Mouse (Mus musculus) hindbrain, embryonic 15.5 days (tissue): Measurements from ENCODE around the gene Dnajb14. TPM values are rescaled to one million over a fixed set of nuclear protein-coding genes. Genes with fewer than 3 reads are reported as not detected.
"Not testable (repeated sequence)": the region's sequence is repeated elsewhere in the genome, so short reads cannot be mapped to it uniquely, and the experiment has no call there.

Source experiments
- ATAC-seq: fragments of 200-750 bp; cut with Nextera tagmentation; 2 replicates; pipeline ENCODE4 v1.8.0; 2017; ENCODE audit warnings: low read depth, moderate number of reproducible peaks, moderate TSS enrichment; ENCODE audit not compliant: low FRiP score
- H3K27ac ChIP-seq: fragments of 300-500 bp; sonication (generic); replicated peaks from 2 replicates; pipeline ENCODE4 v1.5.1; 2015; ENCODE audit warnings: mild to moderate bottlenecking, inconsistent platforms
- H3K27me3 ChIP-seq: fragments of 300-500 bp; sonication (generic); 2 replicates; pipeline ENCODE4 v1.6.1; 2015; ENCODE audit warnings: control low read depth, inconsistent platforms
- H3K36me3 ChIP-seq: fragments of 300-500 bp; sonication (generic); 2 replicates; pipeline ENCODE4 v1.6.1; 2015; ENCODE audit warnings: control low read depth, inconsistent platforms
- H3K4me1 ChIP-seq: fragments of 300-500 bp; sonication (generic); replicated peaks from 2 replicates; pipeline ENCODE4 v1.6.1; 2015; ENCODE audit warnings: control low read depth, inconsistent platforms
- H3K4me2 ChIP-seq: fragments of 300-500 bp; sonication (generic); 2 replicates; pipeline ENCODE4 v1.6.1; 2015; ENCODE audit warnings: moderate library complexity, mild to moderate bottlenecking, inconsistent platforms
- H3K4me3 ChIP-seq: fragments of 300-500 bp; sonication (generic); 2 replicates; pipeline ENCODE4 v1.5.1; 2015; ENCODE audit warnings: mild to moderate bottlenecking, inconsistent platforms
- H3K9ac ChIP-seq: fragments of 300-500 bp; sonication (generic); 2 replicates; pipeline ENCODE4 v1.6.1; 2015; ENCODE audit warnings: inconsistent platforms
- H3K9me3 ChIP-seq: fragments of 300-500 bp; sonication (generic); 2 replicates; pipeline ENCODE4 v1.6.1; 2016; ENCODE audit warnings: control low read depth, inconsistent platforms
- WGBS: fragments of 180-500 bp; shearing (Covaris S2); methylation state at CpG from one replicate; pipeline ENCODE4 v1.1.7; 2015; 5-methylcytosine and 5-hydroxymethylcytosine counted together
- polyA plus RNA-seq: library from polyadenylated mRNA; unstranded; fragments of >200 nt; fragmentation: Nextera tagmentation; extraction: Ambion mirVana; gene quantifications from 2 replicates; pipeline ENCODE4 v1.2.1, GENCODE M21; 2015

Gene Dnajb14
- polyA plus RNA-seq, 1 experiment from 2014 or later, result 16.7 TPM

GRCm38 (mm10) chr3:137947525-137947924 is 80.0 kb downstream of the Dnajb14 start:
- Histone ChIP-seq H3K27ac (no peak overlapping the region), H3K4me1 (peaks cover 9% of the 10 kb centered on the region), H3K4me2 (no peak overlapping the region), H3K27me3 (no peaks in the 10 kb centered on the region), H3K4me3 (no peak overlapping the region), H3K9me3 (no peaks in the 10 kb centered on the region), H3K9ac (no peak overlapping the region), H3K36me3 (no peaks in the 10 kb centered on the region)
- 85% methylated on average over 4 of the region's 4 CpGs for WGBS
- no peak for ATAC-seq

DNA sequence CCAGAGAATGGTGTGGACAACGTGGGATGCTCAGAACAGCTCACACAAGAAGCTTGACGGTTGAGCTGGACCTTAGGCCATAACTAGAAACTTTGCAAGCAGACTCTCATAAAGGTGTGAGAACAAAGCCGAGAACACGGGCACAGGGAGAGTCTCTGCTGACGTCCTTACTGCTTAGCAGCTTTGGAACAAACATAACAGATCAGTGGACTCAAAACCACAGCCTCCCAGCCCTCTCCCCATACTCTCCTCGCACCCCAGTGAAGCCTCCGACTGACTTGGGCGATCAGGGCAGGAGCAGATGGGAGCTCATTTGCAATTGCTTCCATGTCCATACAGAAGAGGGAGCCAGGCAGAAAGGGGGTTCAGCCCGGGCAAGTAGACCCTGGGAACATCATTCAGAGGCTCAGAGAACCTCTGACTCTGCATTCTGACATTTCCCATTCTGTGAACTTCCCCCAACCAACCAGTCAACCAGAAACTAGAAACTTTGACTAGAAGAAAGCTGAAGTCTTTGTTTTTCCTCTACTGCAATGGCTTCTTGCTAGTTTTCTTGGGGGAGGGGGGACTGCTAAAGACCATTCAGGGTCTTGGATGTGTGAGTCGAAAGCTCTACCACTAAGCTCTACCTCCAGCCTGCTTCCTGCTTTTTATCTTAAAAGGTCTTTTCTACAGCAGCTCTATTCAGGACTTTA is 82.9 kb downstream of the Dnajb14 start:
- no peaks in the 10 kb centered on the region for H3K27me3 ChIP-seq
- H3K4me1 ChIP-seq, result peaks cover 19% of the 10 kb centered on the region
- H3K36me3 ChIP-seq, result no peaks in the 10 kb centered on the region
- no peak overlapping the region for H3K4me2 ChIP-seq
- ATAC-seq, result no peak
- H3K9me3 ChIP-seq, result no peaks in the 10 kb centered on the region
- H3K4me3 ChIP-seq, result no peak overlapping the region
- H3K27ac ChIP-seq, result no peak overlapping the region
- no peak overlapping the region for H3K9ac ChIP-seq
- 85% methylated on average over 10 of the region's 10 CpGs for WGBS

DNA sequence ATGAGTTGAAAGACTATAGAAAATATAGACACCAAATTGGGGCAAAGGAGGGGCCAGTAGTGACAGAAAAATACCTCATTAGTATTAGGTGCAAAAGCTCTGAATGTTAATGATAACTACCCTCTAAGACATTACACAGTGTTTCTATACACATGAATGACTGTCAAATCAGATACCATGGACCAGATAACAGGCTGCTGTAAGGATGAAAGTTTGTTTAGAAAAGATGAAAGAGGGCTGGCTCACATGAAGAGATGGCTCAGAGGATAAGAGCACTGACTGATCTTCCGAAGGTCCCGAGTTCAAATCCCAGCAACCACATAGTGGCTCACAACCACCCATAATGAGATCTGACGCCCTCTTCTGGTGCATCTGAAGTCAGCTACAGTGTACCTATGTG is 83.8 kb downstream of the Dnajb14 start:
- not testable (repeated sequence) for H3K4me2 ChIP-seq, H3K36me3 ChIP-seq, H3K9me3 ChIP-seq, H3K4me3 ChIP-seq, H3K27ac ChIP-seq, H3K27me3 ChIP-seq, H3K9ac ChIP-seq, ATAC-seq
- WGBS, result 93% methylated on average over 3 of the region's 3 CpGs
- H3K4me1 ChIP-seq, result peaks cover 19% of the 10 kb centered on the region

- no peak overlapping the region for H3K9ac ChIP-seq
- peak overlapping the region; percentile 67; the same call in 1 of the 2 replicates for H3K27ac ChIP-seq
- WGBS, result 34% methylated on average over 7 of the region's 7 CpGs
- ATAC-seq, result 0 out of 2 replicates have a peak, but pooled peaks have one; percentile 20
- H3K36me3 ChIP-seq, result no peaks in the 10 kb centered on the region
- peaks cover 19% of the 10 kb centered on the region for H3K4me1 ChIP-seq
- H3K9me3 ChIP-seq, result no peaks in the 10 kb centered on the region
- no peaks in the 10 kb centered on the region for H3K27me3 ChIP-seq
- H3K4me2 ChIP-seq, result no peak overlapping the region
- H3K4me3 ChIP-seq, result no peak overlapping the region
Observed at GRCm38 (mm10) chr3:137951819-137952218, 84.3 kb downstream of the Dnajb14 start.

- no peaks in the 10 kb centered on the region for H3K9me3 ChIP-seq
Observed at GRCm38 (mm10) chr3:137952225-137952913, 84.9 kb downstream of the Dnajb14 start.

GRCm38 (mm10) chr3:137952914-137953880 is 85.7 kb downstream of the Dnajb14 start:
- H3K9ac ChIP-seq, result no peak overlapping the region
- 63% methylated on average over 14 of the region's 14 CpGs for WGBS

More at GRCm38 (mm10) chr3:137952225-137952913, 84.9 kb downstream of the Dnajb14 start:
- no peaks in the 10 kb centered on the region for H3K27me3 ChIP-seq
- H3K4me2 ChIP-seq, result peak overlapping the region; percentile 30; the same call in 1 of the 2 replicates
- H3K4me3 ChIP-seq, result no peak overlapping the region
- ATAC-seq, result peak; percentile 69
- peak overlapping the region; percentile 67 for H3K27ac ChIP-seq
- 71% methylated on average over 4 of the region's 4 CpGs for WGBS
- peaks cover 19% of the 10 kb centered on the region for H3K4me1 ChIP-seq
- no peak overlapping the region for H3K9ac ChIP-seq
- no peaks in the 10 kb centered on the region for H3K36me3 ChIP-seq

GRCm38 (mm10) chr3:137954256-137954916 is 86.9 kb downstream of the Dnajb14 start:
- WGBS, result 63% methylated on average over 23 of the region's 23 CpGs

More at GRCm38 (mm10) chr3:137952914-137953880, 85.7 kb downstream of the Dnajb14 start:
- no peak overlapping the region for H3K4me3 ChIP-seq
- ATAC-seq, result peak; percentile 94
- H3K27me3 ChIP-seq, result no peaks in the 10 kb centered on the region
- H3K4me2 ChIP-seq, result peak overlapping the region; percentile 30; the same call in 1 of the 2 replicates
- no peaks in the 10 kb centered on the region for H3K9me3 ChIP-seq
- no peaks in the 10 kb centered on the region for H3K36me3 ChIP-seq
- peaks cover 19% of the 10 kb centered on the region for H3K4me1 ChIP-seq
- H3K27ac ChIP-seq, result peak overlapping the region; percentile 67

GRCm38 (mm10) chr3:137955560-137956081 is 88.1 kb downstream of the Dnajb14 start:
- no peaks in the 10 kb centered on the region for H3K9me3 ChIP-seq
- peak overlapping the region; percentile 41 for H3K4me2 ChIP-seq
- no peak overlapping the region for H3K9ac ChIP-seq
- H3K27me3 ChIP-seq, result no peaks in the 10 kb centered on the region
- no peak overlapping the region for H3K27ac ChIP-seq
- H3K4me1 ChIP-seq, result peaks cover 19% of the 10 kb centered on the region
- H3K36me3 ChIP-seq, result no peaks in the 10 kb centered on the region
- H3K4me3 ChIP-seq, result 0 out of 2 replicates have a peak overlapping the region, but pooled peaks have one; percentile 2
- 27% methylated on average over 16 of the region's 16 CpGs for WGBS
- no peak for ATAC-seq

More at GRCm38 (mm10) chr3:137954256-137954916, 86.9 kb downstream of the Dnajb14 start:
- no peak for ATAC-seq
- Histone ChIP-seq H3K9me3 (no peaks in the 10 kb centered on the region), H3K36me3 (no peaks in the 10 kb centered on the region), H3K4me3 (no peak overlapping the region), H3K27me3 (no peaks in the 10 kb centered on the region), H3K4me2 (no peak overlapping the region), H3K9ac (no peak overlapping the region), H3K4me1 (peaks cover 19% of the 10 kb centered on the region), H3K27ac (no peak overlapping the region)

GRCm38 (mm10) chr3:137957864-137958263 is 90.4 kb downstream of the Dnajb14 start:
- Histone ChIP-seq H3K27ac (no peak overlapping the region), H3K36me3 (no peaks in the 10 kb centered on the region), H3K9me3 (no peaks in the 10 kb centered on the region), H3K9ac (no peak overlapping the region), H3K27me3 (no peaks in the 10 kb centered on the region), H3K4me2 (no peak overlapping the region), H3K4me1 (peaks cover 7% of the 10 kb centered on the region; the same call in 1 of the 2 replicates), H3K4me3 (no peak overlapping the region)
- no peak for ATAC-seq
- 94% methylated on average over 9 of the region's 9 CpGs for WGBS

GRCm38 (mm10) chr3:137958352-137958751 is 90.9 kb downstream of the Dnajb14 start:
- H3K36me3 ChIP-seq, result no peaks in the 10 kb centered on the region
- H3K4me3 ChIP-seq, result no peak overlapping the region
- no peaks in the 10 kb centered on the region for H3K9me3 ChIP-seq
- no peak overlapping the region for H3K4me2 ChIP-seq
- no peak overlapping the region for H3K27ac ChIP-seq
- peaks cover 2% of the 10 kb centered on the region; the same call in 1 of the 2 replicates for H3K4me1 ChIP-seq
- ATAC-seq, result no peak
- H3K27me3 ChIP-seq, result no peaks in the 10 kb centered on the region
- 97% methylated on average over 4 of the region's 4 CpGs for WGBS
- H3K9ac ChIP-seq, result no peak overlapping the region

- no peaks in the 10 kb centered on the region for H3K9me3 ChIP-seq
- no peak overlapping the region for H3K27ac ChIP-seq
- H3K4me3 ChIP-seq, result no peak overlapping the region
- H3K27me3 ChIP-seq, result no peaks in the 10 kb centered on the region
- no peak overlapping the region for H3K4me2 ChIP-seq
- no peak for ATAC-seq
- 84% methylated on average over 4 of the region's 4 CpGs for WGBS
- H3K36me3 ChIP-seq, result no peaks in the 10 kb centered on the region
- no peak overlapping the region for H3K9ac ChIP-seq
- no peaks in the 10 kb centered on the region for H3K4me1 ChIP-seq
Observed at GRCm38 (mm10) chr3:137959456-137959855, 92.0 kb downstream of the Dnajb14 start.
